Mouse (Mus musculus): ENCODE measurements around the gene Dync2h1.
A peak's percentile ranks its signal among the peaks of the same experiment; 100 is the strongest.
"Not testable (repeated sequence)": the region's sequence is repeated elsewhere in the genome, so short reads cannot be mapped to it uniquely, and the experiment has no call there.

The Dync2h1 gene

GRCm38 (mm10) chr9:7015600-7015999 lies 168.6 kb downstream of the Dync2h1 start:
- no peak for DNase-seq (ENCODE audit: low read depth, low spot score)

DNA sequence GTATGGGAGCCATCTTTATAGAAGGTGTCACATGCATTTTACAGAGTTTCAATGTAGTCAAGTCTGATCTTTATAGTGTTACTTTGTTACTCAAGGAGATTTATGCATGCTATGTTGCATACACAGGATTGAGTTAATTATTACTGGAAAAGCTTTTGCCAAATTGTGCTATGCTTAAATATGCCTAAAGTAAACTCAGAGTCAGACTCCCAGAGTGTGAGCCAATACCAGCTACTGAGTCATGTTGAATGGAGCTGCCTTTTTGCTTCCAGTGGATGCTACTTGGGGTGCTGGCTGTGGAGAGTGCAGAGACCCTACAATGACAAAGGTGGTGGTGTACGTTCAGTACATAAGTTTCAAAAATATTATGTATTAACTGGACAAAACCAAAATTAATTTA lies 169.5 kb downstream of the Dync2h1 start:
- no peak for DNase-seq (ENCODE audit: low read depth, low spot score)

GRCm38 (mm10) chr9:7009785-7010184 lies 174.5 kb downstream of the Dync2h1 start:
- no peak for DNase-seq (ENCODE audit: low read depth, low spot score)

DNA sequence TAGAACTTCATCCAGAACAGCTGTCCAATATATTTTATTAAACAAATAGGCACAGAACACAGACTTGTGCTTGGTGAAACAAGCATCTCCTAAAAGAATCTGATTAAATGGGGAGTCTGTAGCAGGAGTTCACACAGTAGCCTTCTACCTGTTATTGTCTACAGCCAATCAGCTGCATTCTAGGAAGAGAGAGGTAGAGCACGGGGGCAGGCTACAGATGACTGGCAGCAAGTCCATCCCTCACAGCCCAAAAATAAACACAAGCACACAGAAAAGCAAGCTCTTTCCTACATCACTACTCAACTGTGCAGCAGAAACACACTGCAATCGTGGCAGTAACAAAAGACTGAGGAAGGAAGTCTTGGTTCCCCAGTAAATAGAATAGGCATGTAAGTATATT lies 189.4 kb downstream of the Dync2h1 start:
- DNase-seq (ENCODE audit: low read depth, low spot score): no peak

- no peak for DNase-seq (ENCODE audit: low read depth, low spot score)
These were observed 190.0 kb downstream of the Dync2h1 start for GRCm38 (mm10) chr9:6994275-6994674.

- no peak for DNase-seq (ENCODE audit: low read depth, low spot score)
These were observed 195.2 kb downstream of the Dync2h1 start for GRCm38 (mm10) chr9:6988893-6989685.

DNA sequence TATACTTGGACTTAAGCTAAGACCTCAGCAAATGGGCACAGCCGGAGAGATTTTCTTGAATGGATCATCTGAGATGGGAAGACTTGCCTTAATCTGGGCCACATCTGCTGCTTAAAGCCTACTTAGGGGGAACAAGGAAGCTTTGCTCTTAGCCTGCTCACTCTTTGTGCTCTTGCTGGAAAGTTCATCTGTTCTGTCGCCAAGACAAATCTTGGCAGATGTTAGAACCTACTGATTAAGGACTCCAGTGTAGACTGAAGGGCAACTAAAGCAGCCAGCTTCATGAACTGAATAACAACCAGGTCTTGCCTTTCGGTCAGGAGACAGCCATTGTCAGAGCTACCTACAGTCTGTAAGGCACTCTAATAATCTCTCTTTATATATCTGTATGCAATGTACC lies 198.1 kb downstream of the Dync2h1 start:
- peak; percentile 27 for DNase-seq (ENCODE audit: low read depth, low spot score)

GRCm38 (mm10) chr9:6969171-6969570 lies 215.1 kb downstream of the Dync2h1 start:
- no peak for DNase-seq (ENCODE audit: low read depth, low spot score)

GRCm38 (mm10) chr9:6965006-6965405 lies 219.2 kb downstream of the Dync2h1 start:
- no peak for DNase-seq (ENCODE audit: low read depth, low spot score)

DNA sequence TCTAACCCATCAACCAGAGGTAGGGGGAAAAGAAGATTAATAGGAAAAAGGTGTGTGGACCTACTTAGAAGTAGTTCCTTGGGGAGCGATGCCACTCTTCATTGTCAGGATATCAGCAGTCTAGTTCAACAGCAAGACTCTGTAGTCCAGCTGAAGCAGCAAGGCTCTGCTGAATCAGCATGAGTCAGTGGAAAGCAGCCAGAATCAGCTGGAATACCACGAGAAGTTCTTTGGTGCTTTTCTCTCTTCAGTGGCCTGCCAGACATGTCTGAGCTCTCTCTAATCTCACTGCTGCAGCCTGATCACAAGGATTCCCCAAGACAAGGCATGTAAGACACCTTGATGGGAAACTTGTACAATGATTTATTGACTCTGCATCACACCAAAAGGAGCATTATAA lies 225.9 kb downstream of the Dync2h1 start:
- peak; percentile 9 for DNase-seq (ENCODE audit: low read depth, low spot score)

- DNase-seq (ENCODE audit: low read depth, low spot score): no peak
These were observed 256.7 kb downstream of the Dync2h1 start for GRCm38 (mm10) chr9:6927399-6928035.

GRCm38 (mm10) chr9:6913471-6913870 lies 270.8 kb downstream of the Dync2h1 start:
- DNase-seq (ENCODE audit: low read depth, low spot score): no peak

GRCm38 (mm10) chr9:6910537-6910936 lies 273.7 kb downstream of the Dync2h1 start:
- DNase-seq (ENCODE audit: low read depth, low spot score): not testable (repeated sequence)

- DNase-seq (ENCODE audit: low read depth, low spot score): peak; percentile 35
These were observed 282.6 kb downstream of the Dync2h1 start for GRCm38 (mm10) chr9:6901620-6902019.

DNA sequence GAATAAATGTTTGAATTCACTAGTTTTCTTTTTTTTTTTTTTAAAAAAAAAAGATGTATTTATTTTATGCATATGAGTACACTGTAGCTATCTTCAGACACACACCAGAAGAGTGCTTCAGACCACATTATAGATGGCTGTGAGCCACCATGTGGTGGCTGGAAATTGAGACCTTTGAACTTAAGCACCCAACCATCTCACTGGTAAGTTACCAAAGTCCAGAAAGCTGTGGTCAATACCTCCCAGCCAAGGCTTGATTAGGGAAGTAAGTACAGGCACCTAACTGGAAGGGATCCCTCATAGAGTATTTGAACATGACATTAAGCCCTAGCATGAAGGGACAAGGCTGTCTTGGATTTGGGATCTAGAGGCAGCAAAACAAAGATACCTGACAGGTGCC lies 292.9 kb downstream of the Dync2h1 start:
- no peak for DNase-seq (ENCODE audit: low read depth, low spot score)

- DNase-seq (ENCODE audit: low read depth, low spot score): no peak
These were observed 302.9 kb downstream of the Dync2h1 start for GRCm38 (mm10) chr9:6881187-6881984.

Measured in brain, adult 2 months (tissue).